Mouse (Mus musculus): ENCODE results near the gene Tmem238.
A peak's percentile ranks its signal among the peaks of the same experiment; 100 is the strongest.
"Not testable (repeated sequence)": the region's sequence is repeated elsewhere in the genome, so short reads cannot be mapped to it uniquely, and the experiment has no call there.

The Tmem238 gene

DNA sequence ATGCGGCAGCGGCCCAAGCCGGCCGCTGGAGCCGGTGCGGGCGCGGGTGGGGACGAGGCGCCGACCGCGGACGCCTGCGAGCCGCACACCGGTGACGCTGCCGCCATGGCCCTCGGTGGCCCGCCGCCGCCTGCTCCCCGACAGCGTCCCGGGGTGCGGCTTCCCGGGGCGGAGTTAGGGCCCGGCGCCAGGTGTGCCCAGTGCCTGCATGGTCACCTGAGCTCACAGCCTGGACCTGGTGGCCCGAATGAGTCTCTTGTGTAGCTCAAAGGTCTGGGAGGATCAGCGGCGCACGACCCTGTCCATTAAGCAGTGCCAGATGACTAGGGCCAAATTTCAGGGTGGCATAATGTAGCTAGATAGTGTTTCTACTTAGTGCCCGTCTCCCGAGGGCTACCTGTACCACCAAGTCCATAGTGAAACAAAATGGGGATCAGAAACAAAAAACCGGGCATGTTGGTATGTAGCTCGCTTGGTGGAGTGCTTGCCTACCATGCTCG, at the start of gene Tmem238:
Gene Tmem238 (minus strand): TSS at position 221 of the 500 bp plus-strand sequence.
- DNase-seq = no peak

DNA sequence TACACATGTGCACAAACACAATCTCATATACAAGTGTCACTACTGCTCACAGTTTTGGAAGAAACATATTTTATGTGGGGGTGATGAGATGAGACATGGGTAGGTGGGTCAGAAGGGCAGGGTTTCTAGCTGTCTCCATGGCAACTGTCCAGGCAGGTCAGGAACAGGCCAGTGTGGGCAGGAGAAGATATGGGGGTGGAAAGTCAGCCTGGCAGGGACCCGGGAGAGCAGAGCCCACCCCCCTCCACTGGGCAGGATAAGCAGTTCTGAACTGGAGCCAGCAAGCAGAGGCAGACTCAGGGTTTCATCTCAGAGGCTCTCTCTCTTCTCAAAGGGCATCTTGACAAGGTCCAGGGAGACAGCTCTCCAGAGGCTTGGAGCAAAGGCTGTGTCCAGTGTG, 48.2 kb upstream of the Tmem238 start:
- DNase-seq = no peak

DNA sequence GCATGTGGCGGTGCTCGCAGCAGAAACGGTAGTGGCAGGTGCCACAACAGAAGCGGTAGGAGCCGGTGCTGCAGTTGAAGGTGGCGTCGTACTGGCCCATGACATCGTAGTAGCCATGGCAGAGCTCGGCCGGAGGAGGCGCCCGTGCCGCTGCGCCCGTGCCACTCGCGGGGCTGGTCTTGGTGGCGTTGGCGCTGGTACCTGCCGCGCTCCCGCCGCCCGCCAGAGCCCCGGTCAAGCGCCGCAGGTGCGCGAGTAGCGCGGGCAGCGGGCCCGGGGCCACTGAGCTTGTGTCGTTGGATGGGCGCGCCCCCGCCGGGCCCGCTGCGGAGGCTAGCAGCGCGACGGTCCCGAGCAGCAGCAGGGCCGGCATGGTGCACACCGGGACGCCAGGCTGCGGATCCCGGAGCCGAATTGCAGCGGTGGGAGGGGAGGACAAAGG, 46.9 kb upstream of the Tmem238 start:
- DNase-seq = peak; percentile 59

DNA sequence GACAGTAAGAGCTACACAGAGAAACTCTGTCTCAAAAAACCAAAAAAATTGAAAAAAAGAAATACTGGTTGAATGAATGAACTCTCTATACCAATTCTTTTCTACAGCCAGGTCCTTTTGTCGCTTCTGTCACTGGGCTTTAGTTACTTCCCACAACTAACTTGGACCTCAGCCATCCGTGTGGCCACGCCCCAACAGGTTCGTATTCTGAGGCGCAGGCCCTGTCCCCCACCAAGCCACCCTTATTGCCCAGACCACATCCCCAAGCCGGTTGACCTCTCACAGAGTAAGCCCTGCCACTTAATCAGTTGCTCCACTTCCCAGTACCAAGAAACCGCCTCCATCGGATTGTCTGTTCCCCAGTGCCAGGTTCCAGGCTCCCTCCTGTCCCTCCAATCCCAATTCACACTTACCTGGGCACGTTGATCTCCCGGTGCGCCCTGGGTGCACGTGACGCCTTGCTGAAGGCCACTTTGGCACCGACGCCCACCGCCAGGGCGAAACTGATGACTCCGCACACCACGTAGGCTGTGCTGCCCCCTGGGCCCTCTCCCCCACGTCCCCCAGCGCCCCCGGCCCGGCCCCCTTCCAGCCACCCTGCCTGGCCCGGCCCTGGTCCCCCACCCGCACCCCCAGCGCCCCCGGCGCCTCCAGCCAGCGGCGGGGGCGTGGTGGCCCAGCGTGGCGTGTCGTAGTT, 46.3 kb upstream of the Tmem238 start:
- no peak for DNase-seq

DNA sequence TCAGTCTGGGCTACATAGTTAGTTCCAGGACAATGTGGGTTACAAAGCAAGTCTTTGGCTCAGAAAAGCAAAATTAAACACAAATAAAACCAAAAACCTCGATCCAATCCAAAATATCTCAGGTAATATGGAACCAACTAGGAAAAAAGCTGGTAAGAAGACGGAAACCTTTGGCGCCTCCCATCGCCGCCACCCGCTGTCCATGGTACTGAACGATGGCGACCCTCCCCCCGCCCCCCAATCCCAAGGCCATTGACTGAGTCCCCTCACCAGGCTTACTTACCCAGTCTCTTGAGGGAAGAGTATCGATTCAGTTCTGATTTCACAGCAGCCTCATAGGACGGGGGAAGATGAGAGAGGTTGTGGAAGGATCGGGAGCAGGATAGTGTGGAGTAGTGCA, 41.0 kb upstream of the Tmem238 start:
- no peak for DNase-seq

DNA sequence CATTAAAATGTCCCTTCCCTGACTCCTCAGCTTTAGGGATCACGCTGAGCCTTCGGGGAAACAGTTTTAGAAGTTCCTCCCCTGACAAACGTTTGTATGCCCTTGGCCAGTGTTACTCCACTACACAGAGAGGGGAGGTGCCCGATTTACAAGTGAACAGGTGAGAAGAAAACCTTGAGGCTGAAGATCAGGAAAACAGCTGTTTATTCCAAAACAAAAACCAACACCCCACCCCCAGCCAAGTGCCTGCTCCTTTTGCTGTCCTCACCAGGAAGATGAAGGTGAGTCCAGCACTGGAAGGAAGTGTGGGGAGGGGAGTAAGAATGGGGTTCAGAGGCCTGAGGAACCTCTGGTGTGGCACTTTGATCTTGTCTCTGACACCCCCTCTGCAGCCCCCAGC, 35.9 kb upstream of the Tmem238 start:
- no peak for DNase-seq

DNA sequence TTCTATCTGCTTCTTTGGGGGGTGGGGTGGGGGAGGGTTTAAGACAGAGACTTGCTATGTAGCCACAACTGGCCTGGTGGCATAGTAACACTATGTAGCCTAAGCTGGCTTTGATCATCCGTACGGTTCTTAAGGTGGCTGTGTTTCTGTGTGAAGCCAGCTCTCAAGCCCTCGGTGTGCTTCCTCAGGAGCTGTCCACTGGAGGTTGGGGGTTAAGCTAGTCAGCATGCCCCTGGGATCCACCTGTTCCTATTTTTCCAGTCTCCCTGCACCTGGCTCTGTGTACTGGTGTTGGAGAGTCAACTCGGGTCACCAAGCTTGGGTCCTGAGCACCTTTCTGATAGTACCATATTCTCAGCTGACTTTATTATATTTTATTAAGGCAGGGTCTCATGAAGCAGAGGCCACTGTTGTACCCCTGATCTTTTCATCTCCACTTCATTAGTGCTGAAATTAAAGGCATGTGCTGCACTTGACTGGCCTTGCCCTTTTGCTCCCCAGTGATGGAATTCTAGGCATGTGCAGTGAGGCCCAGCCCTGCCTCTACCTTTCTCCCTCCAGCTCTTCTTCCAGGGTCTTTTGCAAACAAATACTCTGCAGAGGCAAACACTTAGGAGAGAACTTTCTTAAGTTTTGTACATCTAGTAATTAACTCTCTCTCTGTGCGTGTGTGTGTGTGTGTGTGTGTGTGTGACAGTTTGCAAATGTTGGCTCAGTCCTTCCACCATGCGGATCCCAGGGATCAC, 32.9 kb upstream of the Tmem238 start:
- DNase-seq = no peak

DNA sequence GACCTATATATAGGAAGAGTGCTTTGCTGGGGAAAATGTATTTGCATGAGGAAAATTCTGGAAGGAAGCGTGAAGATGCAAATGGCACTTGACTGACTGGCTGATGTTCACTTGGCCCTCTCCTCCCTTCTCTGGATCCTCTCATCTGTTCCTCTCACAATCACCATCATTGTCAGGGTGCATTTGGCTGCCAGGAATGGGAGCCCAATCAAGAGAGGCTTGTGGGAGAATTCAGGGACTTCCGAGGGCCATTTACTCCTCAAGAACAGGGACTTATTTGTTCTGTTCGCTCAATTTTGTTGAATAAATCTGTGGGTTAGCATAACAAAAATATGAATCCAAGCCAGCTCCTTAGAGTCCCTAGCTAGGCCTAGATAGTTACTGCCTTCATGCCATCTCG, 32.2 kb upstream of the Tmem238 start:
- DNase-seq = no peak

DNA sequence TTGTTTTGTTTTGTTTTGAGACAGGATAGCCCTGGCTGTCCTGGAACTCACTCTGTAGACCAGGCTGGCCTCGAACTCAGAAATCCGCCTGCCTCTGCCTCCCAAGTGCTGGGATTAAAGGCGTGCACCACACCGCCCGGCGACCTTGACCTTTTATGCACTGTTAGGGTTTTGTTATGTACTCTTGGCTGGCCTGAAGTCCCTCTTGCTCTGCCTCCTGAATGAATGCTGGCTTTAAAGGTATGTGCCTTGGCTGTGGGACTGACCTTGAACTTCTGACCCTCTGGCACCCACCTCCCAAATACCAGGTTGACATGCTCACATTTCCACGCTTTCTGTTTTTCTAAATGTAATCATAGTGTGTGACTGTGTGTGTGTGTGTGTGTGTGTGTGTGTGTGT, 31.5 kb upstream of the Tmem238 start:
- DNase-seq = not testable (repeated sequence)

DNA sequence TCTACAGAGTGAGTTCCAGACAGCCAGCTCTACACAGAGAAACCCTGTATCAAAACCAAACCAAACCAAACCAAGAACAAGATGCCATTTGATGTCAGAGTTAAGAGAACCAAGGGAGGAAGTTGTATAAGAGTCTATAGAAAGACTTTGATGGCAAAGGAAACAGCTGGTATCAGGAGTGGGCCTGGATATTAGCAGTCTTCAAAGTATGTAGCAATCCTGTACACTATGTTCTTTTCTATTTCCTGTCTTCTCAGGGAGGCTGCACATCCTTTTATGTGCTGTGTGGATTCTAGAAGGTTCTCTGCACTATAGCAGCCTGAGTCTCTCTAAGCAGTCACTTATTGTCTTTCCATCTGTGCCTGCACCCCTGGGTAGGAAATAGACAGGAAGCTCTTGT, 27.1 kb upstream of the Tmem238 start:
- no peak for DNase-seq

DNA sequence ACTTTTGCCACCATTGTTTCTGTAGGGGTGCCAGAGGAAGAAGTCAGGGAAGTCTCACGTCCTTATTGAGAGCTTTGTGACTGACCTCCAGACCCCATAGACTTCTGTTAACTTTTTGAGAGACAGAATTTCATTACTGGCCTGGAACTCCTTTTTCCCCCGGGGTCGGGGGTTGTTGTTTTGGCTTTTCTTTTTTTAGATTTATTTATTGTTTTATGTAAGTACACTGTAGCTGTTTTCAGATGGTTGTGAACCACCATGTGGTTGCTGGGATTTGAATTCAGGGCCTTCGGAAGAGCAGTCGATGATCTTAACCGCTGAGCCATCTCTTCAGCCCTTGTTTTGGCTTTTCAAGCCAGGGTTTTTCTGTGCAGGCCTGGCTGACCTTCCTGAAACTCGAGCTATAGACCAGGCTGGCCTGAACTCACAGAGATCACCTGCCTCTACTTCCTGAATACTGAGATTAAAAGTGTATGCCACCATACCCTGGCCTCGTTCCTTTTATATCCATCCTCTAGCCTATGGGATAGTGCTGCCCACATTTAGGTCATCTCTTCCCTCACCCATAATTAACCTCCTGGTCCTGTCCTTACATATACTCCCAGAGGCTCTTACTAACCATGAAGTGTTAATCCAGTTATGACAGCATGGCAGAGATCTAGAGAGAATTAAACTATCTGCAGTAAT, 23.8 kb upstream of the Tmem238 start:
- no peak for DNase-seq

DNA sequence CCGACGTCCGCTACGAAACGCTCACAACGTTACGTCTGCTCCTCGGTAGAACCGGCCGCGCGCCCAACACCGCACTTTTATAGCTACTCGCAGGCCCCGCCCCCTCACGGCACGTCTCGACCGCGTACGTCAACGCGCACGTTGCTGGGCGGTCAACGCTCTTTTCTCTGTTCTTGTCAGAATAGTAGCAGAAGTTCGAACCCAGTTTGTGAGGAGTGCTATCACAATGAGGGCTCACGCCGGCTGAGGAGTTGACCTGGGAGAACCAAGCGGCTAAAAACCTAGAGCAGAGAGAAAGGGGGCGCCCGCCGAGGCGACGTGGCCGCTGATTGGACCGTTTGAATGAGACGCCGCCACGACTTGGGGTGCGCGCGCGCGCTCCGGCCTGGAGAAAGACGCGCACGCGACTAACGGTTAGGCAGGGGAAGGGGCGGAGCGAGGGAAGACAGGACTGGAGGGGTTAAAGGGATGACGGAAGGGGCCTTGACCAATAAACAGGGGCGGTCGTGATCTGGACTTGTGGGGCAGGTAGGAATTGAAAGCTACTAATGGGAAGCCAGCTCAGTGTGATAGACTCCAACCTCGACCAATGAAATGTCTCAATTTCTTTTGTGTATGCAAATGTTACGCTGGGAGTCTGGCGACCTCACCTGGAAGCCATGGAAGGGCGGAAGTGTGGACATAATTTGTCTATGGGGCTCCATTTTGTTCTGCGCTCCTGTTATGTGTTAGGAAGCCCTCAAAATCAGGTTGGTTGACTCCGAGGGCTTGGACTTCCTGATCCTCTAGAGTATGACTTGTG, 23.0 kb upstream of the Tmem238 start, which contains the start of gene Ube2s:
Gene Ube2s (minus strand): TSS at position 288 of the 802 bp plus-strand sequence.
- DNase-seq = peak; percentile 98

DNA sequence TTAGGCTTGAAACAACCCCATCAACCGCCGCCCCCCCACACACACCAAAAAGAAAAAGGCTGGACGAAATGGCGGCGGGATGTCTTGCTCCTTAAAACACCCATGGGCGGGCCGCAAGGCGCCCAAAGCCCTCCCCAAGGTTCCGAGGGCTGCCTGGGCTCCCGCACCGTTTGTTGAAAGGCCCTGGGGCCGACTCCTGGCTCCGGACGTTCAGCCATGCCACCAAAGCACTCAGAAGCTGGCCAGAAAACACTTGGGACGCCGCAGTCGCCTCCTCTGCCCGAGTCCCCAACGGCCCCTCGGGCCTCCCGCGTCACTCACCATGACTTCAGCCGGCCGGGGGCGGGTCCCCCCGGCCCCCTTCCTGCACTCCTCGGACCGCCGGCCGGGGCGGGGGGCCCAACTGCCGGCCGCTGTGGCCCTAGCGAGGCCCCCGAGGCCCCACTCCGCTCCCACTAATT, 22.4 kb upstream of the Tmem238 start:
- DNase-seq = no peak

DNA sequence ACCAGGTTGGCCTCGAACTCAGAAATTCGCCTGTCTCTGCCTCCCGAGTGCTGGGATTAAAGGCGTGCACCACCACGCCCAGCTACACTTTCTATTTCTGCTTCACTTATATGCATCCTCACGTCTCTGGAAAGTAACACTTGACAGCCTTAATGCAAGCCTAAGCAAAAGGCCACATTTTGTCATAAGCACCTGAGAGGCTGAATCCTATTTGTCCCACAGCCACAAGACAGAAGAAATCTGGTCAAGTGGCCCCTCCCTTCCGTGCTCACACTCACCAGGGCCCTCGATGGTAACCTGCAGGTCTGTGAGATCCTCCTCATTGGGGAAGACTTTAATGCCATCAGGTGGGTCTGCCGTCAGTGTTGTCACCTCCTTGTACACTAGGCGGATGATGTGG, 21.7 kb upstream of the Tmem238 start:
- DNase-seq = not testable (repeated sequence)

DNA sequence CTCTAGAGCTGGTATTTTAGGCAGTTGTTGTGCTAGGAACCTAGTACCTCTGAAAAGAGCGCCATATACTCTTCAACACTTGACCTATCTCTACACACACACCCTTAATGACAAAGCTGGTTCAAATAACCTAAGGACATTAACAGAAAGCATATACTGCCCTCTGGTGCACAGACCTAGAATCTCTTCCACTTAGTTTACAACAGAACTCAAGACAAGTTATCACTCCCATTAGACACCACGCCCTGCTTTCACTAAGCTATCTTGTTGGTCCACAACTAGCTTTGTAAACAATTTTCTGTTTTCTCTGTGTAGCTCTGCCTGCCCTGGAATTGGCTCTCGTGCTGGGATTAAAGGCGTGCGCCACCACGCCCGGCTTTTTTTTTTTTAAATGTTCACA, 17.3 kb upstream of the Tmem238 start:
- DNase-seq = no peak

DNA sequence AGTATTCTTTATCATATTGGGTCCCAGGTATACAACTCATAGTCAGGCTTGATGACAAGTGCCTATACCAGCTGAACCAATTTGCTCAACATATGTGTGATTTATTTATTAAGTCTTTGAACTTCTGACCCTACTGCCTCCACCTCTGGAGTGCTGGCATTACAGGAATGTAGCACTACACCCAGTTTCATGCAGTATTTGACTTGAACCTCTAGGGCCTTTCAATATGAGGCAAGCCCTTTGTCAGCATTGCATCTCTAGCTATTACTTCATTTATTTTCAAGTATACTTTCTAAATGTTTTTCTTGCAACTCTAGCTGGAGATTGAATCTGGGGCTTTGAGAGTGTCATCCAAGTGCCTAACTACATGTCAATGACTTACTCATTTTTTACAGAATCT, 12.8 kb upstream of the Tmem238 start:
- no peak for DNase-seq

DNA sequence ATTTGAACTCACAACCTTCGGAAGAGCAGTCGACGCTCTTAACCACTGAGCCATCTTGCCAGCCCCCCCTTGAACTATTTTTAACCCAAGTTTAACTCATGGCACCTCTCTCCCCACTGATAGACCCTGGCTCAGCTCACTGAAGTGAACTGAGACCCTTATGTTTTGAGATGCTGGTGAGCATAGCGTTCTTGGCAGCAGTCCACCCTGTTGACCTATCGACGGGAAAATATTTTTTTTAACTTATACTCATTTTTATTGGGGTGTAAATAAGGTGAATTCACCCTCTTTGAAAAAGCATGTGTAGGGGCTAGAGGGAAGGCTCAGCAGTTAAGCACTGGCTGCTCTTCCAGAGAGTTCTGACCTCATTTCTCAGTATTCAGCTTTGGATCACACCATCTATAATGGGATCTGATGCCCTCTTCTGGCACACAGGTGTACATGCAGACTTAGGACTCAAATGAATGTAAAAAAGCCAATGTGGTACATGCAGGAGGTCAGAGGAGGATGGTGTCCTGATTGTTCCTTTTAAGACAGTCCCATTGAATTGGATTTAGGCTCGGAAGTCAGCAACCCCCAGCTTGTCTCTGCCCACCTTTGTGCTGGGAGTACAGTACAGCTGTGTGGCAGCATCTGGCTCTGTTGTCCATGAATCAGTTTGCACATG, 6.4 kb upstream of the Tmem238 start:
- no peak for DNase-seq

DNA sequence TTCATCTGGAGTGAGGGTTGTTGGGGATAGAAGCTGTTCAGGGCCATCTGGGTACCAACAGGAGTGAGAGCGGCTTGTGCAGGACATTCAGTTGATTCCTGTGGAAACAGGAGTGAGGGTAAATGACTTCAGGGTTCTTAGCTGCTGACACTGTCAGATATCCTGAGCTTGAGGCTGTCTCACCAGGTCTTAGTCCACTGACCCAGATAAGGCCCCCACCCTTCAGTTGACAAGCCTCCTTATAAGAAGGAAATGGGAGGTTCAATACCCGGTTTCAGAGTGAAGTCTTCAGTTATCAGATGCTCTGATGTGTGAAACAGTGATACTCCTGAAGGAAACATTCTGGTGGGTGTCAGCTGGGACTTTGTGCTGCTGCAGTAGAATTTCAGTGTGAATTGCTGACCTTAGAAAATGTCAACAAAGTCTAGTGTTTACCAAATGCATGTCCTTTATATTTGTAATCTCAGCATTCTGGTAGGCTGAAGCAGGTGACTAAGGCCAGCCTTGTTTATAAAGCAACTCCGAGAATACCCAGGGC, 5.2 kb upstream of the Tmem238 start:
- no peak for DNase-seq

DNA sequence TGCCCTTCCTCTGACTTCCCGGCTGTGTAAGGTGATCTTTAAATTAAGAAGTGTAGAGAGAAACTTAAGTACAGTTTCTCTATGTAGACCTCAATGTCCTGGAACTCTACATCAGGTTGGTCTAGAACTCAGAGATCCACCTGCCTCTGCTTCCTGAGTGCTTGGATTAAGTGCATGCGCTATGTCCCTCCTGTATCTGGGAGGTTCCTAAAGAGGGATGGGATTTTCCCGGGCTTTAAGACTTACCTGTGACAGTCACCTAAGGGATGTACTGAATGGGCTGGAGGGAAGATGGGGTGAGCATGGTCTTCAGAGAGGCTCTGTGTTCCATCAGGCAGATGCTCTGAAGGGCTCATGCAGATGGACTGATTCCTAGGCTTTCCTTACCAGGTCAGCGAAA, 4.2 kb upstream of the Tmem238 start:
- no peak for DNase-seq

DNA sequence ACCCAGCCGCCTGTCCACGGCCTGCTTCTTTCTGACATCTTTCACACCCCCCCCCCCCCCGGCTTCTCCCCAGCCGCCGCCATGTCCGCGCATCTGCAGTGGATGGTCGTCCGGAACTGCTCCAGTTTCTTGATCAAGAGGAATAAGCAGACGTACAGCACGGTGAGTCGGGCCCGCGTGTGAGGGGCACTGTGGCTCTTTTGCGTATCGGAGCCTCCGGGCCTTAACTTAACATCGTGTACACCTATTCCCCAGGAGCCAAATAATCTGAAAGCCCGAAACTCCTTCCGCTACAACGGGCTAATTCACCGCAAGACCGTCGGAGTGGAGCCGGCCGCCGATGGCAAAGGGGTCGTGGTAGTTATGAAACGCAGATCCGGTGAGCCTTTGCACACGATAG, 3.8 kb upstream of the Tmem238 start:
- DNase-seq = not testable (repeated sequence)

DNA sequence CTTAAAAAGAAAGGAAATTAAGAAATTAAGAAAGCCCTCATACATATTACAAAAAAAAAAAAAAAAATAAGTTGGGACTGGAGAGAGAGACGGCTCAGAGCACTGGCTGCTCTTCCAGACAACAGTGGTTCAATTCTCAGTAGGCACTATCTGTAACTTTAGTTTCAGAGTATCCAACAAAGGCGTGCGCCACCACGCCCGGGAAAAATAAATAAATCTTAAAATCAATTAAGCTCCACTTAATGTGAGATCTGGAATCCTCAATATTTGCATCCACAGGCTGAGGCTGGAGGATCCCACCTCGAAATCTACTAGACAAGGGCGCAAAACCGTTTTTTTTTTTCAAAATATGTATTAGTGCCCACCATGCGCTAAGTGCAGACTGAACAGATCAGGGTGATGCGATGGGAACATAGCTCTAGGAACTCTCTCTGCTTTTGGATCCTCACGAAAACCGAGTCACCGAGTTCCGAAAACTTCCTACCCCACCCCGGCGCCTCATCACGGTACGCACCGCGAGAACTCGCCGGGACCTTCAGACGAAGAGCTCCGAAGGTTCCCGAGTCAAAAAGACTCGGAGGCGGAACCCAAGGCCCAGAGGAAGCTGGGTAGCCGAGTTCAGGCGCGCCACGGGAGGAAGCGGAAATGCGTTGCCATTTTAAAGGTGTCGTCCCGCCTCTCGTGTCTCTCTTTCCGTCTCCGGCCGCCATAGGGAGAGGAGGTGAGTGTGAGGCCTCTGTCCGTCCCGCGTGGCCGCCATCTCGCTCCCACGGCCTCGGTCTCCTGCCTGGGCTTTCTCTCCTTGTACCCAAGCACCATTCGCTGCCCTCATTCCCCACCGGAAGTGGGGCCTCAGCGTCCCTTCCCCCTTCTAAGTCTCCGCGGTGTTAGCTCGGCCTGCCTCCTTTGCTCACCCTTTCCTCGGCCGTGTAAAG, 3.1 kb upstream of the Tmem238 start, which contains the start of gene Rpl28:
Gene Rpl28 (plus strand): TSS at position 597 of the 935 bp plus-strand sequence.
- DNase-seq = peak; percentile 95

All from right cerebral cortex, postnatal 25 days (tissue).